Mouse (Mus musculus) brown adipose tissue, adult 24 weeks (tissue): ENCODE results near the gene Pdxp. TPM values are rescaled to one million over a fixed set of nuclear protein-coding genes. Genes with fewer than 3 reads are reported as not detected.

ENCODE experiments used
- H3K27ac ChIP-seq: fragments of 200-500 bp; replicated peaks from 2 replicates; pipeline ENCODE4 v1.5.1; 2012; ENCODE audit warnings: low read depth, mild to moderate bottlenecking, low read length
- H3K4me1 ChIP-seq: fragments of 200-500 bp; 2 replicates; pipeline ENCODE4 v1.6.1; 2012; ENCODE audit warnings: low read length, mixed read lengths; ENCODE audit not compliant: control insufficient read depth, insufficient read depth, insufficient read length
- H3K4me3 ChIP-seq: fragments of 200-500 bp; 2 replicates; pipeline ENCODE4 v1.5.1; 2012; ENCODE audit warnings: low read depth, mild to moderate bottlenecking, low read length, moderate library complexity; ENCODE audit not compliant: insufficient read depth
- polyA plus RNA-seq: library from polyadenylated mRNA; stranded (reverse); fragments of >200 nt; gene quantifications from 2 replicates; pipeline ENCODE4 v1.2.4, GENCODE M21; 2012; ENCODE audit not compliant: missing spikeins, insufficient read depth, insufficient read length

The Pdxp gene
- polyA plus RNA-seq, 1 experiment: 0.67 TPM

- Histone ChIP-seq H3K27ac (no peak overlapping the region), H3K4me3 (no peak overlapping the region), H3K4me1 (no peaks in the 10 kb centered on the region)
Observed at GRCm38 (mm10) chr15:78889401-78889853, 24.3 kb upstream of the Pdxp start.

DNA sequence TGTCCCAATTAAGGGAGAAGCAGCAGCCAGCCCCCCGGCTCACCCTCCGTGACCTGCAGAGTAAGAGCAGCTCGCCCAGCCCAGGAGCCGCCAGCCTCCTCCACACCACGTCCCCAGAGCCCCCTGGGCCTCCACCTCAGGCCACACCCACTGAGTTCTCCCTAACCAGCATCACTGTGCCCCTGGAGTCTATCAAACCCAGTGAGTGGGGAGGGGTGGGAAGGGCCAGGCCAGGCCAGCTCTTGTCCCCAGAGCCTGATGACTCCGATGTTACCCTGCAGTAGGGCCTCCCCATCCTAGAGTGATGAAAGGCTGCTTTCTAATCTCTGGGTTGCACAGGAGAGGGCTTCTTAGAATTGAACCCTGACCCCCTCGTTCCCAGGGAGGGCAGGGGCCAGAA is 21.3 kb upstream of the Pdxp start:
- H3K27ac ChIP-seq: no peak overlapping the region
- no peak overlapping the region for H3K4me3 ChIP-seq
- no peaks in the 10 kb centered on the region for H3K4me1 ChIP-seq

DNA sequence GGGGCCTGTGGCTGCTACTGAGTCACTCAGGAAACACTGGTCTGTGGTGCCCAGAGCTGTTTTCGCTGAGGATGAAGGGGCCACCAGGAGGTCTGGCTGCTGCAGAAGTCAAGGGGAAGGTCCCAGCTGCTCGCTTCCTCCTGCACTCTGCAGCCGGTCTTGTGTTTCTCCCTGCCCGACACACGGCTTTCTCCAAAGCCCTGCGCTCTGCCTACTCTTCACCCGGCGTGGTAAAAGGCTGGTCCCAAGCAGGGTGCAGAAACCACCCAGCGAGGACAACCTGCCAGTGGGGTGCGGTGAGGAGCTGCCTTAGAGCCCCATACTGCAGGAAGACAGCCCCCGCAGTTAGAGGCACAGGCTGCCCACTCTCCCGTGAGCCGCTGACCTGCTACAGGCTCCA is 19.0 kb upstream of the Pdxp start:
- H3K4me3 ChIP-seq: no peak overlapping the region
- no peak overlapping the region for H3K27ac ChIP-seq

DNA sequence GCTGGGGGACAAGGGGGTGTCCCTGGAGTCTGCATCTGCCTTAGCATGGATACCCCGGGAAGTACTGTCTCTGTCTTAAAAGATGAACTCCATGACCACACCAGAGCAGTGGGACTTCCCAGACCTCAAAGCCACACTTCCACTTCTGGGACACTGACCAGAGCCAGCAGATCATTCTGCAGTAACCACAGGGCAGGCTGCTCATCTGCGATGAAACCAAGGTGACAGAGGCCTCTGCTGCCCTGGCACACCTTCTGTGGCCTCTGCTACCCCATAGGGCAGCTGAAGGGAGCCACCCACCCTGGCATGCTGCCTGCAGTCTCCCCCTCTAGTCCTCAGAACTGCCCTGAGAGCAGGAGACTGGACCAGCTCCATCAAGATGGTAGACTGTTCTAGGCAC is 18.0 kb upstream of the Pdxp start:
- Histone ChIP-seq H3K4me1 (no peaks in the 10 kb centered on the region; the same call in 1 of the 2 replicates), H3K27ac (no peak overlapping the region)

More for the DNA sequence above, 19.0 kb upstream of the Pdxp start:
- H3K4me1 ChIP-seq: no peaks in the 10 kb centered on the region; the same call in 1 of the 2 replicates

DNA sequence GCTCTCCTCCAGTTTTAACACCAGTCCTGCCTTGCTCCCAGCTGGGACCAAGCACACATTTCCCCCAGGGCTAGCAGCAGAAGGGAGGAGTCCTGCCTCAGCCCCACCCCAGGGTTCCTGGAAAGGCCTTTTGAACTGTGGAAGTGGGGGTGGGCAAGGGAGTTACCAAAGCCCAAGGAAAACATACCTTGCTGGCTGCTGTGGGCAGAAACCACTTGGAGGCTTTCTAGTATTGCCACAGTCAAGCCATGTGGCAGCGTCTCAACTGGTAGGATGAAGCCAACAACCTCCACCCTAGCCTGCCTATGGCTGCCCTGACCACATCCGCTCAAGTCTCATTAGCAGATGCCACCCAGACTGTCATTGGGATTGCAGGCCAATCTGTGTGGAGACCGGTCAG is 17.6 kb upstream of the Pdxp start:
- H3K4me1 ChIP-seq: no peaks in the 10 kb centered on the region; the same call in 1 of the 2 replicates
- no peak overlapping the region for H3K27ac ChIP-seq
- H3K4me3 ChIP-seq: no peak overlapping the region

More for the DNA sequence above, 18.0 kb upstream of the Pdxp start:
- no peak overlapping the region for H3K4me3 ChIP-seq

GRCm38 (mm10) chr15:78897488-78897887 is 16.2 kb upstream of the Pdxp start:
- Histone ChIP-seq H3K4me1 (no peaks in the 10 kb centered on the region; the same call in 1 of the 2 replicates), H3K4me3 (no peak overlapping the region), H3K27ac (no peak overlapping the region)

DNA sequence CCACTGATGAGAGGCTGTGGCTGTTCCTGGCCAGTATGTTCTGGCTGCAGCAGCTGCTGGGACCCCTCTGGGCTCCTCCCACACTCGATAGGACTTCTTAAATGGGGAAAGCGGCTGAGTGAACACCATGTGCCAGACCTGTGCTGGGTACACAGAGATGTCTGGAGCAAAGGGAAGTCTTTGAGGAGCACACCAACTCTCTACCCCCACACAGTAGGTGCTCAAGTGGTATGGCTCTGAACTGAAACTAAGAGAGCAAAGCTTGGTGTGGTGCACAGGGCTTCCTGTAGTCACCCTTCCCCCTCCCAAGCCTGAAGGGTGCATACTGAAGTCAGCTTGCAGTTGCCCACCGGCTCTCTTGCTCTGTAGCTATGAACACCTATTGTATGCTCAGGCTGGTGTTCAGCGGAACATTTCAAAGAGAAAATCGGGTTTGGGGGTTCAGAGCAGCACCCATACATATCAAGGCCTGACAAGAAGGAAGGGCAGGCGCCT is 15.2 kb upstream of the Pdxp start:
- Histone ChIP-seq H3K27ac (no peak overlapping the region), H3K4me3 (peak overlapping the region; percentile 5; the same call in 1 of the 2 replicates), H3K4me1 (no peaks in the 10 kb centered on the region; the same call in 1 of the 2 replicates)

DNA sequence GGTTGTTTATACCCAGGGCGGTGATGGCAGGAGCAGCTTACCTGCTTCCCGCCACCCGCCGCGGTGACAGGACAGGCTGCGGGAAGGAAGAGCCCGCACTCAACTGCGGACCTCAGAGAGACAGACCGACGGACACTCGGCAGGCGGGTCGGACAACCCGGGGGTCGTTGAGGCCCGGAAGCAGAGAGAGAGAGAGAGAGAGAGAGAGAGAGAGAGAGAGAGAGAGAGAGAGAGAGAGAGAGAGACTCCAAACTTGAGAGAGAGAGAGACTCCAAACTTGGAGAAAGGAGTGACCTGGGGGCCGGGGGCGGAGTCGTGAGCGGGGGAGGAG is 14.3 kb upstream of the Pdxp start, which contains the start of gene Gm49510:
Gene Gm49510, plus strand, starts transcription at position 259 of the 331 bp plus-strand sequence.
- 0 out of 2 replicates have a peak within 1 kb of the TSS, but pooled peaks have one; percentile 39 for H3K27ac ChIP-seq
- H3K4me3 ChIP-seq: peak within 1 kb of the TSS; percentile 73
- H3K4me1 ChIP-seq: no peaks in the 10 kb centered on the region; the same call in 1 of the 2 replicates

GRCm38 (mm10) chr15:78899740-78900584 is 13.8 kb upstream of the Pdxp start, which contains the start of gene Sh3bp1:
Gene Sh3bp1, plus strand, starts transcription at chr15:78899768.
- Histone ChIP-seq H3K27ac (0 out of 2 replicates have a peak within 1 kb of the TSS, but pooled peaks have one; percentile 39), H3K4me3 (peak within 1 kb of the TSS; percentile 73), H3K4me1 (no peaks in the 10 kb centered on the region; the same call in 1 of the 2 replicates)

DNA sequence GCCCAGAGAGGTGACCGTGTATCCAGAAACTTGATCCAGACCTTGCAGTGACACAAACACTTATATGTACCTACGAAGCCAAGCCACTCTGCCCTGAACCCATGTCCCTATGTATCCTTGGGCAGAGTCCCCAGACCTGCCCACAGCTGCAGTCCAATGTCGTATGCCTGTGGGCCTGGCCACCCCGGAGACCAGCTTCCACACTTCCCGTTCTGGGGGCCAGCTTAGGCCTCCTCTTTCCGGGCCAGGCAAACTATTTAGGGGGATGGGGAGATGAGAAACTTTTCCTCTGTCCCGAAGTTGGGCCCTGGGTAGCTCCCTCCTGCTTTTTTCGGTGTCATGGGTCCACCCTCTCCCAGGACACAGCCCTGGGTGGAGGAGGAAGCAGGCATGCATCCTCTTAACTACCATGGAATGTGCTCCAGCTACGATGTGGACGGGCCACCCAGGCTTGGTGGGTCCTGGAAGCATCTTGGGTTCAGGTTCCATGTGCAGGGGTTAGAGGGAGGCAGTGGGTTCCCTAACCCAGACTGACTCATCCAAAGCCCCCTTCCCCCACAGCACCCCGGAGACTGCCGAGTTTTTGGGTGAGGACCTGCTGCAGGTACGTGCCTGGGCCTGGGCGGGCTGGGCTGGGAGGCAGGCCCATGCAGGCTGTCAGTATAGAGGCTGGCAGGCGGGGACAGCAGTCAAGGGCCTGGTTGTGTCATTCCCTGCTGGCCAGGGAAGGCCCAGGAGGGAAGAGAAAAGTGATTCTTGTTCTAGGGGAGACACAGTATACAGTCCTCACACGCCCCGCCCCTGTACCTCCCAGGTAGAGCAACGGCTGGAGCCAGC is 12.9 kb upstream of the Pdxp start:
- no peaks in the 10 kb centered on the region; the same call in 1 of the 2 replicates for H3K4me1 ChIP-seq
- H3K4me3 ChIP-seq: peak overlapping the region; percentile 73
- 0 out of 2 replicates have a peak overlapping the region, but pooled peaks have one; percentile 39 for H3K27ac ChIP-seq

GRCm38 (mm10) chr15:78901422-78901789 is 12.3 kb upstream of the Pdxp start:
- H3K27ac ChIP-seq: no peak overlapping the region
- no peaks in the 10 kb centered on the region; the same call in 1 of the 2 replicates for H3K4me1 ChIP-seq
- H3K4me3 ChIP-seq: no peak overlapping the region

- Histone ChIP-seq H3K4me3 (no peak overlapping the region), H3K4me1 (no peaks in the 10 kb centered on the region; the same call in 1 of the 2 replicates), H3K27ac (no peak overlapping the region)
Observed at GRCm38 (mm10) chr15:78903243-78903642, 10.5 kb upstream of the Pdxp start.

DNA sequence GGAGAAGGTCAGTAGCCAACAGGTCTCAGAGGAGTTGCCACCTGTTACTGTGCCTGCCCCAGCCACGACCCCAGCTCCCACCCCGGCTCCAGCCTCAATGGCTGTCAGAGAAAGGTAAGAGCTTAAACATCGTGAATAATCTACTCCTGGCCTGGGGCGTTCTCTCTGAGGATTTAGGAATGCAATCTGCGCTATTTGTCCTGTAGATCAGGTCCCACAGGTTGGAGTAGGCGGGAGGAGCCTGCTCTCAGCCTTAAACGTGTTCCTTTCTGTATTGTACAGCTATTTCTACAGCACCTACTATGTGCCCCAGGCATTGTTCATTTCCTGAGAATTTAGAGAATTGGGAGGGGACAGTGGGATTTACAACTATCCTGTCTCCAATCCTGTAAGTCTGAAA is 5.3 kb upstream of the Pdxp start:
- Histone ChIP-seq H3K4me3 (no peak overlapping the region), H3K4me1 (no peaks in the 10 kb centered on the region), H3K27ac (no peak overlapping the region)

DNA sequence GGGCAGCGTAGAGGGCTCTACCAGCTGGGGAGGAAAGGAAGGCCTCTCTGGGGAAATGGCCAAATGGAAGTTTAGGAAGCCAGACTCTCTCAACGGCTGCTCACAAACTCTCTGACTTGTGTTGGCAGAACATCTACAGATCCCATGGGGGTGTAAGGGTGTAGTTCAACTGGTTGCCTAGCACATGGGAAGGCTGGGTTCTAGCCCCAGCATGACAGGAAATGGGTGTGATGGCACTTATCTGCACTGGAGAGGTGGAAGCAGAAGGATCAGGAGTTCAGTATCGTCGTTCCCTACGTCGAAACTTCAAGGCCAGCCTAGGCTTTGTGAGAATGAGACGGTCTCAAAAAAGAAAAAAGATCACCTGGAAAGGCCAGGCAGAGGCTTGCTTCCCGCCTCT is 4.7 kb upstream of the Pdxp start:
- H3K4me3 ChIP-seq: no peak overlapping the region
- H3K4me1 ChIP-seq: no peaks in the 10 kb centered on the region
- no peak overlapping the region for H3K27ac ChIP-seq

GRCm38 (mm10) chr15:78912040-78912439 is 1.7 kb upstream of the Pdxp start:
- Histone ChIP-seq H3K27ac (no peak overlapping the region), H3K4me1 (no peaks in the 10 kb centered on the region), H3K4me3 (no peak overlapping the region)
